Mouse (Mus musculus) layer of hippocampus, adult 2 months (tissue): ENCODE measurements around the gene Cyp51. TPM values are rescaled to one million over a fixed set of nuclear protein-coding genes. Genes with fewer than 3 reads are reported as not detected.

Experiments used
- DNase-seq, 2 experiments: peaks; one replicate each; pipeline ENCODE4 v3.0.0; 2022; ENCODE audit warnings: low spot score in 2 of 2
- H3K27ac ChIP-seq: fragments of 200-600 bp; 2 replicates; pipeline ENCODE4 v1.8.1; 2022
- H3K4me3 ChIP-seq: fragments of 200-600 bp; 2 replicates; pipeline ENCODE4 v1.8.1; 2022; ENCODE audit warnings: mild to moderate bottlenecking
- CTCF ChIP-seq: fragments of 200-600 bp; conservative IDR thresholded peaks from 2 replicates; pipeline ENCODE4 v1.8.1; 2022; ENCODE audit warnings: antibody characterized with exemption, mild to moderate bottlenecking, moderate library complexity
- total RNA-seq, 2 experiments: library from RNA; stranded (reverse); gene quantifications; 2 replicates each; pipeline ENCODE4 v1.2.3; 2021

Gene Cyp51
- total RNA-seq, 2 experiments from 2014 or later: 38.2 to 42.1 TPM

DNA sequence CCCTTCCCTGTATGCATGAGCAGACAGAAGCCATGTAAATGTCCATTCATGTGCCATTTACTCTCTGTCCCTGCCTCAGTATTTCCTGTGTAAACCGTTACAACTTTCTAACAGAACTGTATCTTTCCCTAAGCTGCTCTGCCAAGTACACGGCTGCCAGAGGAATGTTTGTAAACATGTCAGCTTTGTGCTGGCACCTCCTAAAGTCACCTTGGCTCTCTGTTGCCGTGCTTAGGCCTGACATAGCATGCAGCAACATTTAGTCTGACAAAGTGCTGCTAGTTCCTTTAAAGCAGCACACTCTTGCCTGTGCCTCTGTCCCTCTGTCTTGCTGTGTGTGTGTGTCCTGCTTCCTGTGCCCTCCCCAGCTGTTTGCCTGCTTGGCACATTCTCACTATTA is 37.3 kb downstream of the Cyp51 start:
- DNase-seq: no peak
- no peak for TF ChIP-seq CTCF
- Histone ChIP-seq H3K4me3 (no peak overlapping the region), H3K27ac (no peak overlapping the region)

DNA sequence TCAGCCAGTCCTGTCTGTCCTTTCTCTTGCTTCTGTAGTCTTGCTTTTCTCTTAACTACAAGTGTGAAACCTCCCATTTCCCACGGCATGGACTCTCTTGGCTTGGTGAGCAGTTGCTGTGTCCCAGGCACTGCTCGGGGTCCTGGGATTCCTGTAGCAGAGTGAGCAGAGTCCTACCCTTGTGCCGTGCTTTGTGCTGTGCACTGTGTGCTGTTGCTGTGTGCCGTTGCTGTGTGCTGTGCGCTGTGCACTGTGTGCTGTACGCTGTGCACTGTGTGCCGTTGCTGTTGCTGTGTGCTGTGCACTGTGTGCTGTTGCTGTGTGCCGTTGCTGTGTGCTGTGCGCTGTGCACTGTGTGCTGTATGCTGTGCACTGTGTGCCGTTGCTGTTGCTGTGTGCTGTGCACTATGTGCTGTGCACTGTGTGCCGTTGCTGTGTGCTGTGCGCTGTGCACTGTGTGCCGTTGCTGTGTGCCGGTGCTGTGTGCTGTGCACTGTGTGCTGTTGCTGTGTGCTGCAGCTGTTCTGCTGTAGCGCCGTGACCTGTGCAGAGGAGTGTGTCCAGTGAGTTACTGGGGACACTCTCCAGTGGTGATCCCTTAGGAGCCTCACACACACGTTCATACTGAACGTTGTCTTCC is 38.0 kb downstream of the Cyp51 start:
- DNase-seq: no peak
- Histone ChIP-seq H3K27ac (no peak overlapping the region), H3K4me3 (no peak overlapping the region)
- TF ChIP-seq CTCF: no peak

DNA sequence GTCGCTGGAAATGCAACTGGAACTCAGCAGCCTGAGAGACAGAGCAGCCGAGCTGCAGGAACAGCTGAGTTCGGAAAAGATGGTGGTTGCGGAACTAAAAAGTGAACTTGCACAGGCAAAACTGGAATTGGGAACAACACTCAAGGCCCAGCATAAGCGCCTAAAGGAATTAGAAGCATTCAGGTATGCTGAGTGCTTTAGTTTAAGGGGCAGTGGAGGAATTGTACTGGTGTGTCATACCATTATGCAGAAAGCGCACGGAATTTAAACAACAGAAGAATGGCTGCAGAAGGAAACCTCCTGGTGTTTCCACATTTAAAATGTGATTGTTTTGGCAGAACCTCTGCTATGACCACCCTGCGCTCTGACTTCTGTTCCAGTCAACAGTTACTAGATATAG is 44.2 kb downstream of the Cyp51 start:
- TF ChIP-seq CTCF: no peak
- Histone ChIP-seq H3K27ac (no peak overlapping the region), H3K4me3 (no peak overlapping the region)
- no peak for DNase-seq

GRCm38 (mm10) chr5:4040922-4041321 is 63.6 kb downstream of the Cyp51 start:
- H3K27ac ChIP-seq: no peak overlapping the region
- no peak for DNase-seq
- no peak overlapping the region for H3K4me3 ChIP-seq
- TF ChIP-seq CTCF: no peak

DNA sequence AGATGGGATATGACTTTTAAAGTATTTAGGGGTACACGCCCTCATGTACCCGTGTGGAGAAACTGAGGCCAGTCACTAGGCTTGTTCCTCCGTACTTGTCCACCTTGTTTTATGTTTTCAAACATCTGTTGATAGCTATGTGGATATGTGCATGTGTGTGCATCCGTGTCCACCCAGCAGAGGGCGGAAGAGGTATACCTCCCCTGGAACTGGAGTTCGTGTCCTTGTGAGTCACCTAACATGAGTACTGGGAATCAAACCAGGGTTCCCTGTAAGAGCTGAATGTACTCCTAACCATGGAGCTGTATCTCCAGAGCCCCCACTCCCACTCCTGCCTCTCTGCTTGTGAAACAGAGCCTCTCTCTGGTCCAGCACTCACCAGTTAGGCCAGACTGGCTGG is 64.2 kb downstream of the Cyp51 start:
- TF ChIP-seq CTCF: peak; percentile 47
- Histone ChIP-seq H3K27ac (no peak overlapping the region), H3K4me3 (no peak overlapping the region)
- DNase-seq: no peak

DNA sequence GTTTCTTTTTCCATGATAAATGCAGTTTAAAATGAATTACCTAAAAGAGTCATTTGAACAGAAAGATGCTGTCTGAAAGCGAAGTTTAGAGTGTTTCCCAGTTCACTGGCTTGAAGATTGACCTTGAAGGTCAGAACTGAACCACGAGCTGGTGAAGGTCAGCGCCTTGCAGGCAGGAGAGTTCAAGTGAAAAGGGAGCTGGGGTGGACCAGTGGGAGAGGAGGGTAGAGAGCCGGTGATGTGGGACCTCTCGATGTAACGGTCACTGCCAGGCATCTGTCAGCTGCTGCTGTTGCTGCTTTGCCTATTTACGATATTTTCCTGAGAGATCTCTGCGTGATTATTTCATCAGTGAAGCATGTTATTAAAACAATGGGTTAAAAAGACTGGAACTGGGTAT is 65.2 kb downstream of the Cyp51 start:
- Histone ChIP-seq H3K27ac (no peak overlapping the region), H3K4me3 (no peak overlapping the region)
- no peak for TF ChIP-seq CTCF
- no peak for DNase-seq

DNA sequence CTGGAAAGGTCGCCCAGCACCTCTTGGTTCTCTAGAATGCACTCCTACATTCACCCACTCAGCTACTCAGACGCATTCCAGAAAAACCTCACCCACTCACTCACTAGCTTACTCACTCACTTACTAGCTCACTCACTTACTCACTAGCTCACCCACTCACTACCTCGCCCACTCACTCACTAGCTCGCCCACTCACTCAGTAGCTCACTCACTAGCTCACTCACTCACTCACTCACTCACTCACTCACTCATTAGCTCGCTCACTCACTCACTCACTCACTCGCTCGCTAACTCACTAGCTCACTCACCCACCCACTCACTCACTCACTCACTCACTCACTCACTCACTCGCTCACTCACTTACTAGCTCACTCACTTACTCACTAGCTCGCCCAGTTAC is 67.9 kb downstream of the Cyp51 start:
- no peak overlapping the region for H3K4me3 ChIP-seq
- H3K27ac ChIP-seq: no peak overlapping the region
- no peak for DNase-seq
- no peak for TF ChIP-seq CTCF

DNA sequence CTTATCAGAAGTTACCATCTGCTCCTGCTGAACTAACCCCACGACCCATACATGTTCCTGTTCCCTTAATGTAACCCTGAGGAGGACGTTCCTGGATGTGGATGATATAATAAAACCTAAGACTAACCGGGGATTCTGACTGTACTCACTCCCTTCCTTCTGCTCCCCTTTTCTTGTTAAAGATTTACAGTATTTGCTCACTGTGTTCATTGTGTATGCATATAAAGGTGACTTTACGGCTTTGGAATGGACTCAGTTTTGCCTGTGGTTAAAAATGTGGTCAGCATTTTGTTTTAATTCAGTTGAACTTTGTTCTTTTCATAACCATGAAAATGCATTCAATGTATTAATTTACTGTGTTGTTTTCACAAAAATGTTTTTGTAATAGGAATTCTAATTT is 72.7 kb downstream of the Cyp51 start:
- DNase-seq: no peak
- Histone ChIP-seq H3K4me3 (no peak overlapping the region), H3K27ac (no peak overlapping the region)
- TF ChIP-seq CTCF: no peak

Other genes starting within 250 kb of the Cyp51 start
- 10 to 100 TPM; 11.8 to 12.1 TPM for gene Mterf1a, start 210.8 kb downstream of the Cyp51 start, total RNA-seq
- 10 to 100 TPM; 61.6 to 71.8 TPM for gene Akap9, start 176.7 kb downstream of the Cyp51 start, total RNA-seq
- gene Mterf1b, start 87.6 kb upstream of the Cyp51 start, total RNA-seq: 1 to 10 TPM; 7.0 to 7.3 TPM